Mouse (Mus musculus): ENCODE data around the gene Cebpg. TPM values are rescaled to one million over a fixed set of nuclear protein-coding genes. Genes with fewer than 3 reads are reported as not detected.

The Cebpg gene
- polyA plus RNA-seq, 1 experiment from 2014 or later = 30.5 TPM

DNA sequence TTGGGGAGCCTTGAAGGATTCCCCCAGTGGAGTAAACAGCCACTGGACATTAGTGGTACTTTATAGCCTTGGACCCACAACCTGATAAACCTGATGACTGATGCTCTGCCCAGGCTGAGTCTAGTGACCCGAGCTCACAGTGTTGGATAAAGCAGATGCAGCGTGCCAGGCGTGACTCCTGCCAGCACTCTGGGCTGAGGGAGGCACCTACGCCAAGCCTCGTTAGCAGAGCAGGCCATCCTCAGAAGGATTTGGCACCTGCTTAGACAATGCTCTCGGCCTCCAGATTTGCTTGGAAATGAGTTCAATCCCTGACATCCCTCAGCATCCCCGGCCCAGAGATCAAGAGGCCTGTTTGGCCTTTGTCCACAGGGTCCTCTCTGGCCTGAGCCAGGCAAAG, 49.7 kb downstream of the Cebpg start:
- H3K27me3 ChIP-seq = no peaks in the 10 kb centered on the region
- H3K9ac ChIP-seq = no peak overlapping the region

DNA sequence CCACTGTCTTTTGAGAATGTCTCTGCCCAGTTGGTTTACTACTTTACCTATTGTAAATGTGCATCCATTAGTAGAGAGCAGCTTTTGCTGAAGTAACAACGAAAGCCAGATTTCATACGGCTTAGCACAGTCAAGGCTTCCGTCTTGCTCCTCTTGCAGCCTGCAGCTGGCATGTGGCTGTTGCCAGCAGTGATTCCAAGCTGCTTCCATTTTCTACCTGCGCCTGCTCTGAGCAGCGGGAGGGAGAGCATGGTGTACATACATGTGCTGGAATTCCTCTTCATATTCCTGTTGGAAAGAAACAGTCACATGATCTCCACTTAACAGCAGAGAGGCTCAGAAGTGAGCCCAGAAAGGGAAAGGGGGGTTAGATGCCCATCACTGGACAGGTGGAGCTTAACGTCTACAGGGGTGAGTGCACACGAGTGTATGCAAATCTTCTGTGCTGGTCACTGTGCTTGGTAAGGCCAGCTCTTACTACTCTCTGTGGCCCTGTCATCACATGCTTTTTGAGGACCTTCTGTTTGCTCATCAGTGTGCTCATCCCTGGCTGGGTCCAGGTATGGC, 53.1 kb downstream of the Cebpg start:
- no peak overlapping the region for H3K4me2 ChIP-seq
- 66% methylated on average over 7 of the region's 7 CpGs for WGBS
- H3K4me3 ChIP-seq = no peak overlapping the region
- no peaks in the 10 kb centered on the region for H3K9me3 ChIP-seq
- no peak overlapping the region for H3K9ac ChIP-seq
- no peak overlapping the region for H3K27ac ChIP-seq (replicated peaks)
- H3K36me3 ChIP-seq = no peaks in the 10 kb centered on the region
- ATAC-seq (ENCODE audit: low FRiP score, low read depth) = no peak; the same call in 1 of the 2 replicates
- H3K4me1 ChIP-seq (replicated peaks) = peaks cover 12% of the 10 kb centered on the region
- no peaks in the 10 kb centered on the region for H3K27me3 ChIP-seq

More for the DNA sequence above, 49.7 kb downstream of the Cebpg start:
- Histone ChIP-seq H3K4me2 (no peak overlapping the region), H3K36me3 (no peaks in the 10 kb centered on the region), H3K27ac (replicated peaks) (no peak overlapping the region), H3K9me3 (no peaks in the 10 kb centered on the region), H3K4me1 (replicated peaks) (peaks cover 12% of the 10 kb centered on the region), H3K4me3 (no peak overlapping the region)
- 77% methylated on average over 7 of the region's 7 CpGs for WGBS
- no peak for ATAC-seq (ENCODE audit: low FRiP score, low read depth)

DNA sequence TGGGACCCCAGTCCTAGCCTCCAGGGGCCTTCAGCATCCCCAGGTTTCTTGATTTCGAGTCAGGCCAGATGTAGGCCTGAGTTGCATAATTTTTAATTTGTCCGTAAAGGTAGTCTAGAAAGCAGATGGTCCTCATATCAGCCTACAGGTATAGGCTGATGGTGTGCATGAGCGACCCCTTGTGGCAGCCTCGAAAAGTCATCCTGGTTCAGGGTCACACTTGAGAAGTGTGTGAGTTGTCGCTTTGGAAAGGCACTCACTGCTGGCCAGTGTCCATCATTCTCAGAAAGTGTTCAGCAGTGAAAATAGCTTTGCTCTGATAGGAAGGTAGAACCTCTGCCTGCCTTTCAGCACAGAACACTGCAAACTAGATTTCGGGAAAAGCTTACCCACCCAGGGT, 55.5 kb downstream of the Cebpg start:
- H3K9me3 ChIP-seq = no peaks in the 10 kb centered on the region
- WGBS = 32% methylated on average over 6 of the region's 6 CpGs
- H3K4me3 ChIP-seq = no peak overlapping the region
- H3K4me1 ChIP-seq (replicated peaks) = peaks cover 12% of the 10 kb centered on the region
- ATAC-seq (ENCODE audit: low FRiP score, low read depth) = no peak
- H3K9ac ChIP-seq = no peak overlapping the region
- H3K27ac ChIP-seq (replicated peaks) = no peak overlapping the region
- no peaks in the 10 kb centered on the region for H3K36me3 ChIP-seq
- H3K4me2 ChIP-seq = no peak overlapping the region
- H3K27me3 ChIP-seq = no peaks in the 10 kb centered on the region

Small RNA genes within 50 kb of the gene (microRNA-seq; reads per million reads assigned to microRNA genes)
- not detected for gene Gm25033

Other genes with a start within 250 kb of the Cebpg start
- 11.0 and 15.2 TPM in 2 replicates for gene Chst8, start 243.9 kb downstream of the Cebpg start, polyA plus RNA-seq (2015; fragmentation: Nextera tagmentation; extraction: Ambion mirVana)
- 61.3 and 62.6 TPM in 2 replicates for gene Pepd, start 144.2 kb downstream of the Cebpg start, polyA plus RNA-seq (2015; fragmentation: Nextera tagmentation; extraction: Ambion mirVana)
- 0.84 and 1.1 TPM in 2 replicates for gene Cebpa, start 62.7 kb upstream of the Cebpg start, polyA plus RNA-seq (2015; fragmentation: Nextera tagmentation; extraction: Ambion mirVana)
- gene Slc7a10, start 129.8 kb upstream of the Cebpg start, polyA plus RNA-seq (2015; fragmentation: Nextera tagmentation; extraction: Ambion mirVana) = 24.0 and 25.7 TPM in 2 replicates
- 28.3 and 30.6 TPM in 2 replicates for gene Lrp3, start 158.9 kb upstream of the Cebpg start, polyA plus RNA-seq (2015; fragmentation: Nextera tagmentation; extraction: Ambion mirVana)

All from hindbrain, embryonic 15.5 days (tissue).